Mouse (Mus musculus) macrophage (primary cell): ENCODE measurements around the gene Tkt. TPM values are rescaled to one million over a fixed set of nuclear protein-coding genes. Genes with fewer than 3 reads are reported as not detected.
A peak's percentile ranks its signal among the peaks of the same experiment; 100 is the strongest.

Experiments
- H3K27ac ChIP-seq: fragments of 350-480 bp; formaldehyde crosslinking; 2 replicates; pipeline ENCODE4 v1.9.0; 2021
- H3K36me3 ChIP-seq: fragments of 350-480 bp; formaldehyde crosslinking; 2 replicates; pipeline ENCODE4 v1.9.0; 2021; ENCODE audit errors: inconsistent target
- H3K4me3 ChIP-seq: fragments of 350-480 bp; formaldehyde crosslinking; 2 replicates; pipeline ENCODE4 v1.9.0; 2021; ENCODE audit errors: inconsistent target
- H3K79me2 ChIP-seq: fragments of 350-480 bp; formaldehyde crosslinking; 2 replicates; pipeline ENCODE4 v1.9.0; 2021; ENCODE audit errors: inconsistent target
- WGBS: methylation state at CpG from one replicate; pipeline ENCODE4 v1.1.7; 2026; ENCODE audit warnings: inconsistent platforms; ENCODE audit not compliant: missing documents; 5-methylcytosine and 5-hydroxymethylcytosine counted together
- polyA plus RNA-seq: library from polyadenylated mRNA; stranded (reverse); fragments of 250-400 nt; gene quantifications from 3 replicates; pipeline ENCODE4 v1.2.4, GENCODE M21; 2018; ENCODE audit warnings: inconsistent platforms
- total RNA-seq, 78 experiments: library from RNA; depleted of rRNA; stranded (reverse); fragments of 250-400 nt; gene quantifications; 1 replicate in 9 of 78; 2 replicates in 24 of 78; 3 replicates in 43 of 78; 4 replicates in 2 of 78; pipeline ENCODE4 v1.2.4; 2018; ENCODE audit warnings: inconsistent platforms in 56 of 78

Tkt gene
- total RNA-seq (2018; cell fraction: chromatin; rRNA removed), result 10 to 100 TPM; 13.3 to 83.5 (median 40.9) TPM
- total RNA-seq (2018; cell fraction: cytosol; rRNA removed), result 100 to 1,000 TPM; 142 to 227 (median 188) TPM
- total RNA-seq (2018; cell fraction: nucleus; rRNA removed), result 100 to 1,000 TPM in 4 of 26 experiments, 10 to 100 TPM in 22; 40.1 to 193 (median 72.2) TPM
- 167 to 319 TPM (median 208 TPM) in 3 replicates for polyA plus RNA-seq

DNA sequence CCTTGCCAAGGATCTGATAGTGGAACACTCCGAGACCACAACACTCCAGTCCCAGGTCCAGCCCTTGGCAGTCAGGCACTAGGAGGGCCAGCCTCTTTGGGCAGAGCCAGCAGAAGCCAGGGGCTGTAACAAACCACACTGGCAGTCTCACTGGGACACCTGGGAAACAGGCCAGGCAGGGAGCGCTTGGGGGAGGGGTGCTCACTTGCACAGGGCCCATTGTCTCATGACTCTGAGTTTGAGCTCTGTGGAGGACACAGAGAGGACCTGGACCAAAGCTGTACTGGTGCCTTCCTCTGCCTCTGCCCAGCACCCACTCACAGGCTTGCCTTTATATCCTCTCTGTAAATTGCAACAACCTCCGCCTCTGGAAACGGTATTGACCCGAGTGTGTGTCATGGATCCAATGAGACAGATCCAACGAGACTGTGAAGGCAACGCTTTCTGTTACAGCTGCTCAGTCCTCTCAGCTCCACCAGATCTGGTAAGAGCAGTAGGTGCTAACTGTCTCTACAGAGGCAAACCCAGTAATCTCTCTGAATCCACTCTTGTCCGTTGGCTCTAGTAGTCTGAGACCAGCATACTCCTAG lies at the start of gene Tkt:
TSS of gene Tkt (plus strand) at position 229 of the 590 bp plus-strand sequence.
- Histone ChIP-seq H3K27ac (peak within 1 kb of the TSS; percentile 85), H3K36me3 (no peaks in the 10 kb centered on the region)
- WGBS, result 54% methylated on average over 8 of the region's 8 CpGs

GRCm38 (mm10) chr14:30504990-30505389 lies 43.2 kb upstream of the Tkt start:
- 79% methylated on average over 5 of the region's 5 CpGs for WGBS
- H3K36me3 ChIP-seq, result peaks cover 33% of the 10 kb centered on the region
- H3K27ac ChIP-seq, result no peak overlapping the region
- H3K4me3 ChIP-seq, result no peak overlapping the region
- H3K79me2 ChIP-seq, result peaks cover 16% of the 10 kb centered on the region; the same call in 1 of the 2 replicates

More for the DNA sequence above, at the start of gene Tkt:
- H3K4me3 ChIP-seq, result peak within 1 kb of the TSS; percentile 30; the same call in 1 of the 2 replicates
- peaks cover 38% of the 10 kb centered on the region for H3K79me2 ChIP-seq

- Histone ChIP-seq H3K36me3 (peaks cover 49% of the 10 kb centered on the region; the same call in 1 of the 2 replicates), H3K27ac (no peak overlapping the region), H3K4me3 (no peak overlapping the region), H3K79me2 (no peaks in the 10 kb centered on the region)
- WGBS, result 94% methylated on average over 6 of the region's 6 CpGs
Observed at GRCm38 (mm10) chr14:30510214-30510763, 37.9 kb upstream of the Tkt start.

- WGBS, result 91% methylated on average over 5 of the region's 5 CpGs
- Histone ChIP-seq H3K4me3 (no peak overlapping the region), H3K79me2 (no peaks in the 10 kb centered on the region), H3K36me3 (peaks cover 42% of the 10 kb centered on the region; the same call in 1 of the 2 replicates), H3K27ac (no peak overlapping the region)
Observed at GRCm38 (mm10) chr14:30512896-30513295, 35.3 kb upstream of the Tkt start.

DNA sequence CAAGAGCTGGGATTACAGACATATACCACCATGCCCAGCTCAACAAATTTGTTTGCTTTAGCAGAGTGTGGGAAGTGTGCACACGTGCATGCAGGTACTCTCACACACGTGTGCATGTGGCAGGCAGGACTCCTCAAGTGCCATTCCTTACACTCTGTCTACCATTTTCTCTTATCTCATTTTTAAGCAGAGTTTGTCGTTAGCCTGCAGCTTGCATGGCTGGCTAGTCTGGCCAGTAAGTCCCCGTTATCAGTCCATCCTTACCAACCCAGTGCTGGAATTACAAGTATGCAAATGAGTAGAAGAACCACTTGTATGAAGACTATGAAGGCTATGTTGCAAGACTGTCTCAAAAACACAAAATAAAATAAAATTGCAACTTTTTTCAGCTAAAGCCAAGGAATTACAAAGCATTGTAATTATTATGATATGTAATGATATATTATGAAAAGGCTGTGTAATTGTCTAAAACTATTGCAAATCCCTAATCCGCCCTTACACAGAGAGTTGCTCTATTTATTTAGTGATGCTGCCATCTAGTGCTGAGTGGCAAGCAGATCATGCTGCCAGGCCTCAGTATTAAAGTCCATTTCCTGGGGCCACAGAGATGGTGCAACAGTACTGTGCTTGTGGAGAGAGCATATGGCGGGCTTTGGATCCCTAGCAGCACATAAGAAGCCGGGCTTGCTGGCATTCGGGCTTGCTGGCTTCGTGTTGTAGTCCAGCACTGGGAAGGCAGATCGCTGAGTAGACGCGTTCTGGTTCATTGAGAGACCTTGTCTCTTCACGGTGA lies 32.0 kb upstream of the Tkt start:
- Histone ChIP-seq H3K36me3 (peaks cover 49% of the 10 kb centered on the region), H3K79me2 (no peaks in the 10 kb centered on the region), H3K27ac (no peak overlapping the region), H3K4me3 (no peak overlapping the region)
- WGBS, result 94% methylated on average over 12 of the region's 13 CpGs

DNA sequence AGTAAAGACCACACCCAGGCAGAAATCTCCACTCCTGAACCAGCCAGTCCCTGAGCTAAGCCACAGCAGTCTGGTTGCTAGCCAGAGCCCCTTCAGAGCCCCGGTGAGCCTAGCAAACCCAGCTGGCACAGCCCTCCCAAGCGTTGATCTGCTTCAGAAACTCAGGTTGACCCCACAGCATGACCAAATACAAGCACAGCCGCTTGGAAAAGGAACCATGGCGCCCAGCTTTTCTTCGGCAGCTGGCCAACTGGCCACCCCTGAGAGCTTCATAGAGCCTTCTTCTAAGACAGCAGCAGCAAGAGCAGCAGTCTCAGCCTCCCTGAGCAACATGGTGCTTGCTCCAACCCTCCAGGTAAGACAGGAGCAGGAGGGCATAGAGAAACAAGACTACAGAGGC lies 28.8 kb upstream of the Tkt start:
- no peak overlapping the region for H3K27ac ChIP-seq
- 93% methylated on average over 5 of the region's 5 CpGs for WGBS
- no peaks in the 10 kb centered on the region for H3K79me2 ChIP-seq
- no peak overlapping the region for H3K4me3 ChIP-seq
- H3K36me3 ChIP-seq, result peaks cover 61% of the 10 kb centered on the region

GRCm38 (mm10) chr14:30523356-30523755 lies 24.8 kb upstream of the Tkt start:
- WGBS, result 93% methylated on average over 6 of the region's 6 CpGs
- Histone ChIP-seq H3K36me3 (peaks cover 84% of the 10 kb centered on the region), H3K4me3 (no peak overlapping the region), H3K79me2 (no peaks in the 10 kb centered on the region), H3K27ac (no peak overlapping the region)

DNA sequence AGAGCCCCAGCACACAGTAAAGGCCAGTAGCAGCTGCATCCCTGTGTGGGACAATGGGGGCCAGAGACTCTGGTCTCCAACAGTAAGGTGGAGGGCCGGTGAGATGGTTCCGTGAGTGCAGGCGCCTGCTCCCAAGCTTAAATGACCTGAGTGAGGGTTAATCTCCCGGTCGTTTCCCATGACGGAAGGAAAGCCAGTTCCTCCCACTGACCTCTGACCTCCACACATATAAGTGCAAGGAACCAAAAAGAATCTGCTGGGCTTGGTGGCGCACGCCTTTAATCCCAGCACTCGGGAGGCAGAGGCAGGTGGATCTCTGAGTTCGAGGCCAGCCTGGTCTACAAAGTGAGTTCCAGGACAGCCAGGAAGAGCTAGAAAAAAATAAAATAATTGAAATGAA lies 19.8 kb upstream of the Tkt start:
- H3K27ac ChIP-seq, result no peak overlapping the region
- H3K36me3 ChIP-seq, result peaks cover 36% of the 10 kb centered on the region
- H3K4me3 ChIP-seq, result no peak overlapping the region
- H3K79me2 ChIP-seq, result no peaks in the 10 kb centered on the region
- WGBS, result 95% methylated on average over 10 of the region's 10 CpGs

- Histone ChIP-seq H3K79me2 (no peaks in the 10 kb centered on the region), H3K27ac (no peak overlapping the region), H3K4me3 (no peak overlapping the region), H3K36me3 (peaks cover 34% of the 10 kb centered on the region)
- WGBS, result 93% methylated on average over 5 of the region's 5 CpGs
Observed at GRCm38 (mm10) chr14:30528961-30529360, 19.2 kb upstream of the Tkt start.

DNA sequence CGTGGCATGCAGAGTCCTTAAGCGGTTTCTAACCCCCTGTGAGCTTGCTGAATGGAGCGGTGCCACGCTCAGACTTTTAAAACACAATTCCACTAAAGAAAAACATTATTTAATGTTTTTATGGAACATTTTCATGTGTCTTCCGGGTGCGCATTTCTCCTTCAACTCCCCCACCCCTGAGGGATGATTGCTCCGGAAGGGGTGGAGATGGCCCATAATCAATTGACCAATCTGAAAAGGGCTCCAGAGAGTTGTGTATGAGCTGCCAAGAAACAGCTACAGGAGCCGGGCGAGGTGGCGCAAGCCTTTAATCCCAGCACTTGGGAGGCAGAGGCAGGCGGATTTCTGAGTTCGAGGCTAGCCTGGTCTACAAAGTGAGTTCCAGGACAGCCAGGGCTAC lies 18.7 kb upstream of the Tkt start:
- H3K27ac ChIP-seq, result no peak overlapping the region
- 94% methylated on average over 10 of the region's 12 CpGs for WGBS
- no peak overlapping the region for H3K4me3 ChIP-seq
- no peaks in the 10 kb centered on the region for H3K79me2 ChIP-seq
- peaks cover 32% of the 10 kb centered on the region for H3K36me3 ChIP-seq

DNA sequence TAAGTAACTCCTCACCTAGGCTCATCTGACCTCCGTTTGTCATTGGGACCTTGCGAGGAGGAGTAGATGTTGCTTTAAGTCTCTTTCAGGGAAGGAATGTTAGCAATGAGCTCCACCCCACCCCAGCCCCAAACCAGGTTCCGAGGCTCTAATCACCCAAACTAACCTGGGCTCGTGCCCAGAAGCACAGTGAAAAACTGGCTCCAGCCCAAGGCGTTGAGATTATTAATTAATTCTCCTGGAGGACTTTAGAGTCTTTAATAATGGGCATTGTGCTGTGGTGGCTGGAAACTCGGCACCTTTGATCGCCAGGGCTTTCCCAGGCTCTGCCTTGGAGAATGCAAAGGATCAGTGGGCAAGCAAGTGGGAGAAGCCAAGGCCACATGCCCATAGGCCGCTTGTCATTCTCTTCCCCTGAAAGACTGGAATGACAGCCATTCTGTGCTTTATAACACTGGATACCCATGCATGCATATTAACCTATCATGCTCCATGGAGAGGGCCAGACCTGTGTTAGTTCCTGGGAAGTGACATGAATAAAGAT lies 17.4 kb upstream of the Tkt start:
- no peak overlapping the region for H3K27ac ChIP-seq
- peaks cover 19% of the 10 kb centered on the region for H3K36me3 ChIP-seq
- no peak overlapping the region for H3K4me3 ChIP-seq
- no peaks in the 10 kb centered on the region for H3K79me2 ChIP-seq
- 94% methylated on average over 8 of the region's 8 CpGs for WGBS

- Histone ChIP-seq H3K79me2 (no peaks in the 10 kb centered on the region), H3K36me3 (peaks cover 12% of the 10 kb centered on the region), H3K27ac (no peak overlapping the region), H3K4me3 (no peak overlapping the region)
- 83% methylated on average over 5 of the region's 5 CpGs for WGBS
Observed at GRCm38 (mm10) chr14:30531431-30531830, 16.7 kb upstream of the Tkt start.

DNA sequence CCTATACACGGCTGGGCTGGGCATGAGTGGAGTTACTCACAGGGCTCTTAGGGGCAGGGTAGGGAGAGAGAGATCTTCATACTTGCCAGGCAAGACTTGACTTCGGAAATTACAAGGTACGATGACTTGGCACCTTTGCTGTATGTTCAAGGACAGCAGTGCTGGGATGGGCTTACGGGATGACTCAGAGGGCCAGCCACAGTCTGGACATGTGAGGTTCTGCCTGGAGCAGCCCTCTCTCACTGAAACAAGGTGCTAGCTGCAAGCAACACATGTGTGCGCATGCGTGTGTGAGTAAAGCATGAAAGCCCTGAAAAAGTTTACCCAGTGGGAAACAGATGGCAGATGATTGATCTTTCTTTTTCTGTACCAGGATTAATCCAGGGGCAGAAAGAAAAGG lies 16.3 kb upstream of the Tkt start:
- 85% methylated on average over 6 of the region's 6 CpGs for WGBS
- peaks cover 8% of the 10 kb centered on the region; the same call in 1 of the 2 replicates for H3K36me3 ChIP-seq
- no peak overlapping the region for H3K27ac ChIP-seq
- no peak overlapping the region for H3K4me3 ChIP-seq
- H3K79me2 ChIP-seq, result no peaks in the 10 kb centered on the region

DNA sequence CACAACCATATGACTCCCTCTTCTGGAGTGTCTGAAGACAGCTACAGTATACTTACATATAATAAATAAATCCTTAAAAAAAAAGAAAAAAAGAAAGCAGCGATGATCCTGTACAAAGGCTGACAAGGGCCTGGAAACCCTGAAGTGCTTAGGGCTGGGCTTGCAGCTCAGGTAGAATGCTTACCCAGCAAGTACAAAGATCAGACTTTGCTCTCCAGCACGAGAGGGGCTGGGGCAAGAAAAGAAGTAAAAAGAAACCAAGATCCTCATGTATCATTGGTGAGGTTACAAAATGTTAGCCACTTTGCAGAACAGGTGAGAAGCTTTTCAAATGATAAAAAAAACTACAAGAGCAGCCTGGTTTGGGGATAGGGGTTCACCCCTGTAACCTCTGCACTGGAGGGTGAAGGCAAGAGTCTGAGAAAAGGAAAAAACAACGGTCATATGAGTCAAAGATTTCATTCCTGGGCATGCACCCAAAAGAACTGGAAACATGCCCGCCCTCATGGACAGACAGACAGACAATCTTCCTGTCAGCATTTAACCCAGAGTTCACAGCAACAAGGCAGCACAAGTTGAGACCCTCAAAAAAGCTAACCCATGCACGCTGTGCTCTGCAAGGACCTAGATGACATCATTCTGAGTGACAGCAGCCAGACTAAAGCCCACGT lies 14.2 kb upstream of the Tkt start:
- WGBS, result 67% methylated on average over 6 of the region's 6 CpGs
- H3K27ac ChIP-seq, result no peak overlapping the region
- no peaks in the 10 kb centered on the region for H3K36me3 ChIP-seq
- H3K79me2 ChIP-seq, result no peaks in the 10 kb centered on the region
- no peak overlapping the region for H3K4me3 ChIP-seq
